Mouse (Mus musculus) MEL (cell line): ENCODE data around the gene Cep72. TPM values are rescaled to one million over a fixed set of nuclear protein-coding genes. Genes with fewer than 3 reads are reported as not detected.

Source experiments
- DNase-seq: peaks from one replicate; pipeline ENCODE4 v3.0.0; 2011; ENCODE audit warnings: low read depth, low spot score
- H3K27ac ChIP-seq: 2 replicates; pipeline ENCODE4 v1.5.1; 2012; ENCODE audit warnings: low read depth, mild to moderate bottlenecking, control low read depth, low read length, moderate library complexity; ENCODE audit not compliant: control insufficient read depth
- H3K27me3 ChIP-seq, 2 experiments: fragments of 150-350 bp in 1 of 2; sonication (generic) in 1 of 2; 2 replicates each; pipeline ENCODE4 v1.6.1; 2012; ENCODE audit warnings: low read length in 2 of 2, mild to moderate bottlenecking in 2 of 2, improper control_type of control experiment in 1 of 2, moderate library complexity in 1 of 2; ENCODE audit not compliant: insufficient read depth in 2 of 2, control insufficient read depth in 1 of 2
- H3K36me3 ChIP-seq, 2 experiments: 2 replicates each; pipeline ENCODE4 v1.6.1; 2012 to 2014; ENCODE audit warnings: low read length in 2 of 2, improper control_type of control experiment in 1 of 2, inconsistent platforms in 1 of 2, mild to moderate bottlenecking in 1 of 2; ENCODE audit not compliant: insufficient read depth in 2 of 2, control insufficient read depth in 1 of 2
- H3K4me1 ChIP-seq, 2 experiments: fragments of 150-350 bp in 1 of 2; sonication (generic) in 1 of 2; 2 replicates each; pipeline ENCODE4 v1.6.1; 2012; ENCODE audit warnings: low read length in 2 of 2, improper control_type of control experiment in 1 of 2, mild to moderate bottlenecking in 1 of 2; ENCODE audit not compliant: insufficient read depth in 2 of 2, control insufficient read depth in 1 of 2
- H3K4me3 ChIP-seq, 2 experiments: fragments of 150-350 bp in 1 of 2; sonication (generic) in 1 of 2; 2 replicates each; pipeline ENCODE4 v1.5.1; 2012; ENCODE audit warnings: low read depth in 2 of 2, low read length in 2 of 2, mild to moderate bottlenecking in 2 of 2, moderate library complexity in 2 of 2, control low read depth in 1 of 2, improper control_type of control experiment in 1 of 2; ENCODE audit not compliant: control insufficient read depth in 1 of 2, insufficient read depth in 1 of 2
- H3K79me2 ChIP-seq: 2 replicates; pipeline ENCODE4 v1.6.1; 2012; ENCODE audit warnings: mild to moderate bottlenecking, low read length, moderate library complexity; ENCODE audit not compliant: control insufficient read depth, poor library complexity, insufficient read depth
- H3K9ac ChIP-seq: 2 replicates; pipeline ENCODE4 v1.6.1; 2012; ENCODE audit warnings: low read depth, mild to moderate bottlenecking, control low read depth, low read length, moderate library complexity; ENCODE audit not compliant: control insufficient read depth, poor library complexity, severe bottlenecking
- H3K9me3 ChIP-seq: fragments of 150-350 bp; sonication (generic); replicated peaks from 2 replicates; pipeline ENCODE4 v1.6.1; 2012; ENCODE audit warnings: mild to moderate bottlenecking, low read length, improper control_type of control experiment, moderate library complexity; ENCODE audit not compliant: insufficient read depth
- CHD2 ChIP-seq: IDR thresholded peaks from 2 replicates; pipeline ENCODE4 v1.6.1; 2011; ENCODE audit warnings: low read length, improper control_type of control experiment
- E2F4 ChIP-seq: IDR thresholded peaks from 2 replicates; pipeline ENCODE4 v1.6.1; 2011; ENCODE audit warnings: low read depth, low read length, improper control_type of control experiment, borderline replicate concordance
- ELF1 ChIP-seq: IDR thresholded peaks from 2 replicates; pipeline ENCODE4 v1.6.1; 2014; ENCODE audit warnings: low read depth, mild to moderate bottlenecking, inconsistent platforms, low read length, improper control_type of control experiment, moderate library complexity
- GABPA ChIP-seq: IDR thresholded peaks from 2 replicates; pipeline ENCODE4 v1.6.1; 2012; ENCODE audit warnings: low read depth, mild to moderate bottlenecking, inconsistent platforms, low read length, improper control_type of control experiment, moderate library complexity
- GATA1 ChIP-seq: IDR thresholded peaks from 2 replicates; pipeline ENCODE4 v1.6.1; 2011; ENCODE audit warnings: low read depth, low read length, improper control_type of control experiment
- HCFC1 ChIP-seq: IDR thresholded peaks from 2 replicates; pipeline ENCODE4 v1.6.1; 2012; ENCODE audit warnings: low read depth, mild to moderate bottlenecking, inconsistent platforms, low read length, improper control_type of control experiment, moderate library complexity
- MAZ ChIP-seq: IDR thresholded peaks from 2 replicates; pipeline ENCODE4 v1.6.1; 2012; ENCODE audit warnings: low read depth, mild to moderate bottlenecking, inconsistent platforms, low read length, improper control_type of control experiment
- MXI1 ChIP-seq: IDR thresholded peaks from 2 replicates; pipeline ENCODE4 v1.6.1; 2011; ENCODE audit warnings: mild to moderate bottlenecking, low read depth, low read length, improper control_type of control experiment
- MYB ChIP-seq: IDR thresholded peaks from 2 replicates; pipeline ENCODE4 v1.6.1; 2011; ENCODE audit warnings: mild to moderate bottlenecking, low read depth, low read length, improper control_type of control experiment
- POLR2A ChIP-seq, 2 experiments: IDR thresholded peaks; 2 replicates each; pipeline ENCODE4 v1.6.1; 2011 to 2012; ENCODE audit warnings: low read length in 2 of 2, mild to moderate bottlenecking in 2 of 2, control low read depth in 1 of 2, improper control_type of control experiment in 1 of 2, low read depth in 1 of 2, moderate library complexity in 1 of 2; ENCODE audit not compliant: control insufficient read depth in 1 of 2, insufficient read depth in 1 of 2, poor library complexity in 1 of 2
- POLR2AphosphoS2 ChIP-seq: IDR thresholded peaks from 2 replicates; pipeline ENCODE4 v1.6.1; 2011; ENCODE audit warnings: low read length, improper control_type of control experiment
- POLR2AphosphoS5 ChIP-seq: IDR thresholded peaks from 2 replicates; pipeline ENCODE4 v1.6.1; 2012; ENCODE audit warnings: low read depth, borderline replicate concordance, mild to moderate bottlenecking, inconsistent platforms, low read length, moderate library complexity, mixed read lengths
- RAD21 ChIP-seq: IDR thresholded peaks from 2 replicates; pipeline ENCODE4 v1.6.1; 2011; ENCODE audit warnings: mild to moderate bottlenecking, low read depth, low read length, improper control_type of control experiment
- RCOR1 ChIP-seq: IDR thresholded peaks from 2 replicates; pipeline ENCODE4 v1.6.1; 2012; ENCODE audit warnings: low read depth, mild to moderate bottlenecking, inconsistent platforms, low read length, improper control_type of control experiment
- SIN3A ChIP-seq: IDR thresholded peaks from 2 replicates; pipeline ENCODE4 v1.6.1; 2012; ENCODE audit warnings: low read length, improper control_type of control experiment, inconsistent platforms
- SMC3 ChIP-seq: IDR thresholded peaks from 2 replicates; pipeline ENCODE4 v1.6.1; 2011; ENCODE audit warnings: low read depth, low read length, improper control_type of control experiment
- UBTF ChIP-seq: IDR thresholded peaks from 2 replicates; pipeline ENCODE4 v1.6.1; 2012; ENCODE audit warnings: low read depth, mild to moderate bottlenecking, inconsistent platforms, low read length, improper control_type of control experiment, moderate library complexity, borderline replicate concordance; ENCODE audit not compliant: insufficient read depth
- ZKSCAN1 ChIP-seq: IDR thresholded peaks from 2 replicates; pipeline ENCODE4 v1.6.1; 2012; ENCODE audit warnings: low read depth, mild to moderate bottlenecking, inconsistent platforms, low read length, improper control_type of control experiment, moderate library complexity
- ZMIZ1 ChIP-seq: IDR thresholded peaks from 2 replicates; pipeline ENCODE4 v1.6.1; 2012; ENCODE audit warnings: low read depth, mild to moderate bottlenecking, inconsistent platforms, low read length, improper control_type of control experiment, moderate library complexity
- ZNF384 ChIP-seq: IDR thresholded peaks from 2 replicates; pipeline ENCODE4 v1.6.1; 2012; ENCODE audit warnings: low read depth, mild to moderate bottlenecking, inconsistent platforms, low read length, improper control_type of control experiment
- polyA plus RNA-seq, 2 experiments: library from polyadenylated mRNA; stranded (reverse) in 1 of 2; unstranded in 1 of 2; fragments of >175 nt in 1 of 2; fragments of >200 nt in 1 of 2; gene quantifications; 2 replicates each; pipeline versions ENCODE4 v1.2.1 to v1.2.4; 2012; ENCODE audit warnings: low replicate concordance in 2 of 2, low read depth in 1 of 2; ENCODE audit not compliant: insufficient read length in 2 of 2, insufficient read depth in 1 of 2, missing spikeins in 1 of 2
- total RNA-seq: library from RNA; depleted of rRNA; stranded (reverse); fragments of 300-350 nt; gene quantifications from 2 replicates; pipeline ENCODE4 v1.2.3, GENCODE M21; 2012

The Cep72 gene
- total and polyA plus RNA-seq, 3 experiments, result 2.2 to 7.0 TPM; not detected in 1

- Histone ChIP-seq H3K4me1 (0 out of 4 replicates have a peak, but pooled peaks cover 0 to 3% of the 10 kb centered on the region in 2 experiments), H3K27ac (no peak overlapping the region), H3K9me3 (no peaks in the 10 kb centered on the region), H3K36me3 (no peaks in the 10 kb centered on the region), H3K9ac (no peak overlapping the region), H3K79me2 (no peaks in the 10 kb centered on the region), H3K27me3 (peaks cover 0 to 4% of the 10 kb centered on the region in 2 experiments; a peak in 3 of 4 replicates), H3K4me3 (no peak overlapping the region)
- TF ChIP-seq MAZ, result no peak
- TF ChIP-seq ELF1, result no peak
- TF ChIP-seq GABPA, result no peak
- TF ChIP-seq POLR2A (IDR thresholded peaks at IDR 0.05; ENCODE audit: control insufficient read depth in 1 of 2, insufficient read depth in 1 of 2, low read depth in 1 of 2, low read length in 2 of 2, poor library complexity in 1 of 2), result no peak
- no peak for TF ChIP-seq ZMIZ1
- no peak for TF ChIP-seq MYB
- no peak for TF ChIP-seq SIN3A
- no peak for TF ChIP-seq RCOR1
- TF ChIP-seq SMC3, result no peak
- no peak for TF ChIP-seq POLR2AphosphoS5
- no peak for TF ChIP-seq ZNF384
- no peak for TF ChIP-seq UBTF
- no peak for TF ChIP-seq E2F4
- no peak for TF ChIP-seq GATA1
- TF ChIP-seq RAD21, result no peak
- TF ChIP-seq MXI1, result no peak
- TF ChIP-seq CHD2, result no peak
- no peak for DNase-seq
These were observed 51.4 kb downstream of the Cep72 start for GRCm38 (mm10) chr13:74010678-74011077.

- H3K4me1 ChIP-seq, result 0 out of 4 replicates have a peak, but pooled peaks cover 0 to 3% of the 10 kb centered on the region in 2 experiments
- H3K9me3 ChIP-seq, result no peaks in the 10 kb centered on the region
- H3K4me3 ChIP-seq, result no peak overlapping the region
- H3K79me2 ChIP-seq, result no peaks in the 10 kb centered on the region
- DNase-seq, result no peak
- no peaks in the 10 kb centered on the region for H3K36me3 ChIP-seq
- H3K27ac ChIP-seq, result no peak overlapping the region
- peaks cover 0 to 4% of the 10 kb centered on the region in 2 experiments; a peak in 3 of 4 replicates for H3K27me3 ChIP-seq
- no peak overlapping the region for H3K9ac ChIP-seq
- TF ChIP-seq MAZ (no peak), MYB (no peak), ZKSCAN1 (no peak), POLR2AphosphoS2 (no peak), ELF1 (no peak), CHD2 (no peak), E2F4 (no peak), HCFC1 (no peak), RAD21 (no peak), MXI1 (no peak)
These were observed 52.1 kb downstream of the Cep72 start for GRCm38 (mm10) chr13:74009791-74010614.
